Mouse (Mus musculus): ENCODE results near the gene Apom.

DNA sequence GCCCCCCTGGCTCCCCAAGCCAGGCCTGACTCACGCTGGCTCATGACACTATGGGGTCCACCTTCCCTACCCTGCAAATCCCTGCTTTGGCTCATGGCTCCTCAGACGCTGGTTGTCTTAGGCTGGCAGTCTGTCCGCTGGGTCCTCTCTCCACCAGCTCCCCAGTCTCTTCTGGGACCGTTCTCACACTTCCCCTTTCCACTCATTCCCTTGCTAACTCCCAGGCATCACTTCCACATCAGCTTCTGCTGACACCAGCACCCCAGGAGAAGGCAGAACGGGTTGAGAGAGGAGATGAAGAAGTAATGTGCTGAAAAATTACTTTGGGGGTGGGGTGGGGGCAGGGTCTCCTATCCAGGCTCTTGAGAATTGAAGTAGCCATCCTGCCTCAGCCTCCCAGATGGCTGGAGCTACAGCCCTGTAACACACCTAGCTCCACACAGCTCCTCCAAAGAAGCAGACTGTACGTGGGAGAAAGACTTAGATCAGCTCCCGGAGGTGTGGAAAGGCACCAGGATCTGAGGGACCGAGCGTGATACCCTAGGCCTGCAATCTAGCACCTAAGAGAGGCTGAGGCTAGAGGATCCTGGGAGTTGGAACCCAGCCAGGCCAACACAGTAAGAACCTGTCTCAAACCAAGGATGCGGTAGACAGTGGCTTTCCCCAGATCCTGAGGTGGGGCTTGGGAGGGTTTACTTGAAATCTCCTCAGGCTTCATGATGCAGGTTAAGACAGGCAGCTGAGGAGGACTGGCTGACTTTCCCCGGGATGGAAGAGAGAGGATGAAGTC lies 40.8 kb upstream of the Apom start:
- TF ChIP-seq HCFC1 (IDR thresholded peaks at IDR 0.05; ENCODE audit: borderline replicate concordance, insufficient read depth, low read length) (no peak), ZNF384 (IDR thresholded peaks at IDR 0.05; ENCODE audit: low read depth, low read length) (no peak)

All from ES-E14 (cell line).